Mouse (Mus musculus): ENCODE results near the gene Mfsd14a. TPM values are rescaled to one million over a fixed set of nuclear protein-coding genes. Genes with fewer than 3 reads are reported as not detected.
A peak's percentile ranks its signal among the peaks of the same experiment; 100 is the strongest.
"Not testable (repeated sequence)": the region's sequence is repeated elsewhere in the genome, so short reads cannot be mapped to it uniquely, and the experiment has no call there.

Gene Mfsd14a
- polyA plus RNA-seq, 1 experiment from 2014 or later = 40.3 TPM

- Histone ChIP-seq H3K36me3 (ENCODE audit: inconsistent target) (no peaks in the 10 kb centered on the region), H3K79me2 (ENCODE audit: inconsistent target) (peaks cover 49% of the 10 kb centered on the region), H3K27ac (peak overlapping the region; percentile 61), H3K4me3 (ENCODE audit: inconsistent target) (peak overlapping the region; percentile 71)
- WGBS (ENCODE audit: missing documents) = under 1% methylated on average over 68 of the region's 68 CpGs
These were observed 535 bp downstream of the Mfsd14a start for GRCm38 (mm10) chr3:116661870-116662414.

GRCm38 (mm10) chr3:116661288-116661869, 1.1 kb downstream of the Mfsd14a start:
- peak overlapping the region; percentile 61 for H3K27ac ChIP-seq
- 6% methylated on average over 16 of the region's 16 CpGs for WGBS (ENCODE audit: missing documents)
- H3K36me3 ChIP-seq (ENCODE audit: inconsistent target) = no peaks in the 10 kb centered on the region
- peak overlapping the region; percentile 71 for H3K4me3 ChIP-seq (ENCODE audit: inconsistent target)
- peaks cover 54% of the 10 kb centered on the region for H3K79me2 ChIP-seq (ENCODE audit: inconsistent target)

- Histone ChIP-seq H3K4me3 (ENCODE audit: inconsistent target) (no peak overlapping the region), H3K27ac (no peak overlapping the region), H3K36me3 (ENCODE audit: inconsistent target) (no peaks in the 10 kb centered on the region), H3K79me2 (ENCODE audit: inconsistent target) (peaks cover 69% of the 10 kb centered on the region)
- 95% methylated on average over 11 of the region's 13 CpGs for WGBS (ENCODE audit: missing documents)
These were observed 2.5 kb downstream of the Mfsd14a start for GRCm38 (mm10) chr3:116659856-116660430.

- no peak overlapping the region for H3K4me3 ChIP-seq (ENCODE audit: inconsistent target)
- H3K27ac ChIP-seq = no peak overlapping the region
- H3K36me3 ChIP-seq (ENCODE audit: inconsistent target) = no peaks in the 10 kb centered on the region
- peaks cover 78% of the 10 kb centered on the region for H3K79me2 ChIP-seq (ENCODE audit: inconsistent target)
- WGBS (ENCODE audit: missing documents) = 87% methylated on average over 15 of the region's 15 CpGs
These were observed 3.4 kb downstream of the Mfsd14a start for GRCm38 (mm10) chr3:116658928-116659565.

- no peak overlapping the region for H3K4me3 ChIP-seq (ENCODE audit: inconsistent target)
- no peak overlapping the region for H3K27ac ChIP-seq
- WGBS (ENCODE audit: missing documents) = 86% methylated on average over 7 of the region's 7 CpGs
- no peaks in the 10 kb centered on the region for H3K36me3 ChIP-seq (ENCODE audit: inconsistent target)
- peaks cover 100% of the 10 kb centered on the region for H3K79me2 ChIP-seq (ENCODE audit: inconsistent target)
These were observed 6.1 kb downstream of the Mfsd14a start for GRCm38 (mm10) chr3:116656184-116656965.

GRCm38 (mm10) chr3:116654051-116654450, 8.4 kb downstream of the Mfsd14a start:
- H3K27ac ChIP-seq; H3K4me3 ChIP-seq (ENCODE audit: inconsistent target); H3K36me3 ChIP-seq (ENCODE audit: inconsistent target): not testable (repeated sequence)
- 98% methylated on average over 4 of the region's 11 CpGs for WGBS (ENCODE audit: missing documents)
- H3K79me2 ChIP-seq (ENCODE audit: inconsistent target) = peaks cover 95% of the 10 kb centered on the region

GRCm38 (mm10) chr3:116653278-116653945, 9.1 kb downstream of the Mfsd14a start:
- 87% methylated on average over 5 of the region's 5 CpGs for WGBS (ENCODE audit: missing documents)
- H3K36me3 ChIP-seq (ENCODE audit: inconsistent target) = no peaks in the 10 kb centered on the region
- no peak overlapping the region for H3K27ac ChIP-seq
- peaks cover 89% of the 10 kb centered on the region for H3K79me2 ChIP-seq (ENCODE audit: inconsistent target)
- no peak overlapping the region for H3K4me3 ChIP-seq (ENCODE audit: inconsistent target)

- peaks cover 87% of the 10 kb centered on the region for H3K79me2 ChIP-seq (ENCODE audit: inconsistent target)
- no peak overlapping the region for H3K27ac ChIP-seq
- H3K4me3 ChIP-seq (ENCODE audit: inconsistent target) = no peak overlapping the region
- WGBS (ENCODE audit: missing documents) = 82% methylated on average over 3 of the region's 3 CpGs
- peaks cover 6% of the 10 kb centered on the region; the same call in 1 of the 2 replicates for H3K36me3 ChIP-seq (ENCODE audit: inconsistent target)
These were observed 10.4 kb downstream of the Mfsd14a start for GRCm38 (mm10) chr3:116652033-116652446.

GRCm38 (mm10) chr3:116650698-116651097, 11.8 kb downstream of the Mfsd14a start:
- Histone ChIP-seq H3K79me2 (ENCODE audit: inconsistent target) (peaks cover 78% of the 10 kb centered on the region), H3K27ac (no peak overlapping the region), H3K4me3 (ENCODE audit: inconsistent target) (no peak overlapping the region), H3K36me3 (ENCODE audit: inconsistent target) (peaks cover 18% of the 10 kb centered on the region)
- 94% methylated on average over 9 of the region's 9 CpGs for WGBS (ENCODE audit: missing documents)

GRCm38 (mm10) chr3:116648805-116649204, 13.7 kb downstream of the Mfsd14a start:
- H3K27ac ChIP-seq = peak overlapping the region; percentile 43
- WGBS (ENCODE audit: missing documents) = 37% methylated on average over 7 of the region's 7 CpGs
- peaks cover 59% of the 10 kb centered on the region for H3K79me2 ChIP-seq (ENCODE audit: inconsistent target)
- no peak overlapping the region for H3K4me3 ChIP-seq (ENCODE audit: inconsistent target)
- H3K36me3 ChIP-seq (ENCODE audit: inconsistent target) = peaks cover 34% of the 10 kb centered on the region

GRCm38 (mm10) chr3:116646387-116646786, 16.1 kb downstream of the Mfsd14a start:
- Histone ChIP-seq H3K36me3 (ENCODE audit: inconsistent target) (peaks cover 50% of the 10 kb centered on the region), H3K4me3 (ENCODE audit: inconsistent target) (no peak overlapping the region), H3K27ac (no peak overlapping the region), H3K79me2 (ENCODE audit: inconsistent target) (peaks cover 34% of the 10 kb centered on the region)
- 100% methylated on average over 1 of the region's 1 CpGs for WGBS (ENCODE audit: missing documents)

- no peak overlapping the region for H3K4me3 ChIP-seq (ENCODE audit: inconsistent target)
- no peak overlapping the region for H3K27ac ChIP-seq
- 80% methylated on average over 2 of the region's 2 CpGs for WGBS (ENCODE audit: missing documents)
- H3K79me2 ChIP-seq (ENCODE audit: inconsistent target) = peaks cover 5% of the 10 kb centered on the region; the same call in 1 of the 2 replicates
- H3K36me3 ChIP-seq (ENCODE audit: inconsistent target) = peaks cover 63% of the 10 kb centered on the region
These were observed 20.1 kb downstream of the Mfsd14a start for GRCm38 (mm10) chr3:116642373-116642772.

- H3K4me3 ChIP-seq (ENCODE audit: inconsistent target) = no peak overlapping the region
- no peak overlapping the region for H3K27ac ChIP-seq
- 68% methylated on average over 6 of the region's 6 CpGs for WGBS (ENCODE audit: missing documents)
- H3K36me3 ChIP-seq (ENCODE audit: inconsistent target) = peaks cover 61% of the 10 kb centered on the region
- H3K79me2 ChIP-seq (ENCODE audit: inconsistent target) = peaks cover 4% of the 10 kb centered on the region; the same call in 1 of the 2 replicates
These were observed 20.6 kb downstream of the Mfsd14a start for GRCm38 (mm10) chr3:116641811-116642371.

- Histone ChIP-seq H3K4me3 (ENCODE audit: inconsistent target) (no peak overlapping the region), H3K27ac (no peak overlapping the region), H3K36me3 (ENCODE audit: inconsistent target) (peaks cover 58% of the 10 kb centered on the region), H3K79me2 (ENCODE audit: inconsistent target) (no peaks in the 10 kb centered on the region)
- WGBS (ENCODE audit: missing documents) = 75% methylated on average over 1 of the region's 1 CpGs
These were observed 22.5 kb downstream of the Mfsd14a start for GRCm38 (mm10) chr3:116640024-116640423.
